In genomic region chr2:71418760-71419280, GRCm38 (mm10) we compare ENCODE assay signal across 30 mouse cellular contexts.
"Had no signal": no experiment of that assay in that cellular context is flagged by ENCODE, and none has a peak within 500 bp of the region (broad histone marks: within the 10 kb centered on the region; RNA-seq: fewer than 3 reads in every experiment).

No protein-coding gene starts in this region.

- H3K27me3 ChIP-seq: heart, embryonic 13.5 days; heart, embryonic 15.5 days; hindbrain, embryonic 12.5 days; intestine, embryonic 15.5 days; kidney, embryonic 15.5 days; limb, embryonic 13.5 days; limb, embryonic 15.5 days; liver, embryonic 12.5 days had no signal

- H3K27ac ChIP-seq: gastrocnemius, adult 2 months; heart, adult 2 months; heart, embryonic 13.5 days; heart, embryonic 15.5 days; hindbrain, embryonic 10.5 days; hindbrain, embryonic 12.5 days; hindbrain, embryonic 14.5 days; intestine, embryonic 15.5 days; kidney, embryonic 15.5 days; kidney, postnatal 0 days; limb, embryonic 13.5 days; limb, embryonic 15.5 days; liver, embryonic 12.5 days; liver, embryonic 14.5 days had no signal

- H3K9me3 ChIP-seq: heart, embryonic 13.5 days; heart, embryonic 15.5 days; hindbrain, embryonic 10.5 days; hindbrain, embryonic 12.5 days; intestine, embryonic 15.5 days; kidney, embryonic 15.5 days; limb, embryonic 13.5 days; limb, embryonic 15.5 days; liver, embryonic 12.5 days had no signal

- H3K4me3 ChIP-seq: gastrocnemius, adult 2 months; heart, adult 2 months; heart, embryonic 13.5 days; heart, embryonic 15.5 days; hindbrain, embryonic 10.5 days; hindbrain, embryonic 12.5 days; intestine, embryonic 15.5 days; kidney, embryonic 15.5 days; limb, embryonic 13.5 days; limb, embryonic 15.5 days; liver, embryonic 12.5 days had no signal

- H3K9ac ChIP-seq: heart, embryonic 13.5 days; heart, embryonic 15.5 days; hindbrain, embryonic 12.5 days; hindbrain, embryonic 14.5 days; intestine, embryonic 15.5 days; kidney, embryonic 15.5 days; limb, embryonic 13.5 days; limb, embryonic 15.5 days; liver, embryonic 12.5 days; liver, embryonic 14.5 days had no signal

- H3K4me1 ChIP-seq: heart, embryonic 13.5 days; heart, embryonic 15.5 days; hindbrain, embryonic 10.5 days; hindbrain, embryonic 12.5 days; intestine, embryonic 15.5 days; kidney, embryonic 15.5 days; limb, embryonic 13.5 days; limb, embryonic 15.5 days had no signal

- H3K4me2 ChIP-seq: heart, embryonic 11.5 days; heart, embryonic 13.5 days; heart, embryonic 15.5 days; hindbrain, embryonic 12.5 days; hindbrain, embryonic 14.5 days; intestine, embryonic 15.5 days; kidney, embryonic 15.5 days; limb, embryonic 13.5 days; limb, embryonic 15.5 days; liver, embryonic 12.5 days had no signal

- ATAC-seq: hindbrain, embryonic 16.5 days; inflammation-experienced regulatory T-cells, adult 6 months; intestine, embryonic 15.5 days; intestine, postnatal 0 days; liver, embryonic 12.5 days had no signal

- DNase-seq: gastrocnemius, adult 2 months; gastrocnemius, postnatal 10 days; gastrocnemius, postnatal 25 days; heart, adult 11 months; heart, adult 2 months; heart, postnatal 14 days; heart, postnatal 4 days; kidney, adult 18-20 months; kidney, adult 9 months; kidney, postnatal 14 days; kidney, postnatal 36 days; layer of hippocampus, adult 9-11 months; layer of hippocampus, postnatal 36 days; left cerebral cortex, postnatal 4 days had no signal
